ENCODE assay signal across 19 mouse cellular contexts in genomic region chr3:69484582-69484981, GRCm38 (mm10).
DNase-seq lines count a peak whose midpoint lies in the region; ATAC-seq lines count a peak whose summit lies in the region.
"Had no signal": no experiment of that assay in that cellular context is flagged by ENCODE, and none has a peak within 500 bp of the region (broad histone marks: within the 10 kb centered on the region; RNA-seq: fewer than 3 reads in every experiment).

No protein-coding gene starts in this region.

- H3K36me3 ChIP-seq in midbrain, embryonic 11.5 days (ENCODE audit: control insufficient read depth, insufficient read depth, low read length) = no peaks in the 10 kb centered on the region
- H3K36me3 ChIP-seq: embryonic facial prominence, embryonic 12.5 days; G1E; limb, embryonic 15.5 days; midbrain, embryonic 10.5 days had no signal

- no peak overlapping the region for H3K27ac ChIP-seq in midbrain, embryonic 11.5 days (ENCODE audit: low read depth, low read length)
- H3K27ac ChIP-seq: embryonic facial prominence, embryonic 12.5 days; hindbrain, postnatal 0 days; limb, embryonic 15.5 days; midbrain, embryonic 10.5 days had no signal

- H3K4me3 ChIP-seq in midbrain, embryonic 11.5 days (ENCODE audit: low read depth, low read length) = no peak overlapping the region
- H3K4me3 ChIP-seq: embryonic facial prominence, embryonic 12.5 days; limb, embryonic 15.5 days; midbrain, embryonic 10.5 days had no signal

- H3K27me3 ChIP-seq in midbrain, embryonic 11.5 days (ENCODE audit: control insufficient read depth, insufficient read depth, low read length) = no peaks in the 10 kb centered on the region
- H3K27me3 ChIP-seq: embryonic facial prominence, embryonic 12.5 days; limb, embryonic 15.5 days had no signal

- no peak overlapping the region for H3K9ac ChIP-seq in midbrain, embryonic 11.5 days (ENCODE audit: low read length)
- H3K9ac ChIP-seq: embryonic facial prominence, embryonic 12.5 days; limb, embryonic 15.5 days; liver, postnatal 0 days had no signal

- no peaks in the 10 kb centered on the region for H3K4me1 ChIP-seq in midbrain, embryonic 11.5 days (ENCODE audit: control insufficient read depth, insufficient read depth, low read length)
- H3K4me1 ChIP-seq: midbrain, embryonic 10.5 days had no signal

- H3K9me3 ChIP-seq in midbrain, embryonic 11.5 days (ENCODE audit: control insufficient read depth, low read length) = no peaks in the 10 kb centered on the region
- H3K9me3 ChIP-seq: embryonic facial prominence, embryonic 12.5 days; G1E; limb, embryonic 15.5 days; midbrain, embryonic 10.5 days had no signal

- WGBS in midbrain, embryonic 11.5 days = 88% methylated on average over 4 of the region's 4 CpGs

- no peak overlapping the region for H3K4me2 ChIP-seq in midbrain, embryonic 11.5 days
- H3K4me2 ChIP-seq: embryonic facial prominence, embryonic 12.5 days; limb, embryonic 15.5 days had no signal

- DNase-seq in frontal cortex, adult 2 months (ENCODE audit: extremely low spot score in 1 of 2, low spot score in 1 of 2) = no peak
- DNase-seq in 416B (ENCODE audit: low read depth) = peak; percentile 76
- DNase-seq in cerebellum, adult 11-12 months = peak; percentile 45
- DNase-seq in cerebellum, postnatal 25 days = peak; percentile 48 to 53
- DNase-seq in adrenal gland, postnatal 25 days = no peak
- DNase-seq in midbrain, embryonic 11.5 days (ENCODE audit: low spot score, missing footprints) = no peak
- DNase-seq: heart, adult 18-20 months; kidney, adult 11 months; kidney, postnatal 14 days; layer of hippocampus, adult 9-11 months; liver, postnatal 0 days; retina, postnatal 1 day; right cerebral cortex, postnatal 4 days had no signal

- ATAC-seq in frontal cortex, adult (ENCODE audit: low TSS enrichment) = peak; percentile 38
- ATAC-seq in midbrain, embryonic 11.5 days (ENCODE audit: low FRiP score) = no peak
- ATAC-seq: hindbrain, postnatal 0 days; liver, postnatal 0 days had no signal

Comparison
In these comparisons a context has a peak if more than half of its experiments do, and no peak if none do; other contexts are left out.
1. DNase-seq: peak in 416B (single experiment), cerebellum, adult 11-12 months (single experiment) and cerebellum, postnatal 25 days (2 of 2); none in frontal cortex, adult 2 months (0 of 2), adrenal gland, postnatal 25 days (single experiment) and midbrain, embryonic 11.5 days (single experiment).